Mouse (Mus musculus) kidney, adult 2 months (tissue): ENCODE measurements at regions not wholly inside any gene's neighbourhood (a gene's known extent, or its start where the extent isn't known, plus 50 kb on each side); places are given as distances from the start of the nearest gene placed in this dataset.

Experiments
- DNase-seq: peaks from one replicate; pipeline ENCODE4 v3.0.0; 2021
- H3K27ac ChIP-seq: fragments of 200-500 bp; 2 replicates; pipeline ENCODE4 v1.5.1; 2012; ENCODE audit warnings: low read depth, low read length, control low read depth, inconsistent platforms; ENCODE audit not compliant: insufficient read depth
- H3K27me3 ChIP-seq: fragments of 200-500 bp; replicated peaks from 2 replicates; pipeline ENCODE4 v1.6.1; 2012; ENCODE audit warnings: mild to moderate bottlenecking, moderate library complexity, low read length, inconsistent platforms; ENCODE audit not compliant: control insufficient read depth, insufficient read depth
- H3K36me3 ChIP-seq: fragments of 200-500 bp; 2 replicates; pipeline ENCODE4 v1.6.1; 2012; ENCODE audit warnings: mild to moderate bottlenecking, moderate library complexity, low read length, inconsistent platforms; ENCODE audit not compliant: control insufficient read depth, insufficient read depth
- H3K4me1 ChIP-seq: fragments of 200-500 bp; 2 replicates; pipeline ENCODE4 v1.6.1; 2011; ENCODE audit warnings: low read length; ENCODE audit not compliant: control insufficient read depth, insufficient read depth
- H3K4me3 ChIP-seq: fragments of 200-500 bp; 2 replicates; pipeline ENCODE4 v1.5.1; 2011; ENCODE audit warnings: mild to moderate bottlenecking, low read depth, low read length, control low read depth; ENCODE audit not compliant: insufficient read depth
- CTCF ChIP-seq: fragments of 200-500 bp; conservative IDR thresholded peaks from 2 replicates; pipeline ENCODE4 v1.5.1; 2011; ENCODE audit warnings: low read depth, mild to moderate bottlenecking, control low read depth, low read length, moderate library complexity, mixed read lengths; ENCODE audit not compliant: insufficient read depth, insufficient read length
- POLR2A ChIP-seq: fragments of 200-500 bp; IDR thresholded peaks from one replicate; pipeline ENCODE4 v1.6.1; 2011; ENCODE audit warnings: low read depth, low read length, control low read depth
- WGBS: fragments of 180-500 bp; shearing (Covaris S2); methylation state at CpG from one replicate; pipeline ENCODE4 v1.1.7; 2018; 5-methylcytosine and 5-hydroxymethylcytosine counted together

DNA sequence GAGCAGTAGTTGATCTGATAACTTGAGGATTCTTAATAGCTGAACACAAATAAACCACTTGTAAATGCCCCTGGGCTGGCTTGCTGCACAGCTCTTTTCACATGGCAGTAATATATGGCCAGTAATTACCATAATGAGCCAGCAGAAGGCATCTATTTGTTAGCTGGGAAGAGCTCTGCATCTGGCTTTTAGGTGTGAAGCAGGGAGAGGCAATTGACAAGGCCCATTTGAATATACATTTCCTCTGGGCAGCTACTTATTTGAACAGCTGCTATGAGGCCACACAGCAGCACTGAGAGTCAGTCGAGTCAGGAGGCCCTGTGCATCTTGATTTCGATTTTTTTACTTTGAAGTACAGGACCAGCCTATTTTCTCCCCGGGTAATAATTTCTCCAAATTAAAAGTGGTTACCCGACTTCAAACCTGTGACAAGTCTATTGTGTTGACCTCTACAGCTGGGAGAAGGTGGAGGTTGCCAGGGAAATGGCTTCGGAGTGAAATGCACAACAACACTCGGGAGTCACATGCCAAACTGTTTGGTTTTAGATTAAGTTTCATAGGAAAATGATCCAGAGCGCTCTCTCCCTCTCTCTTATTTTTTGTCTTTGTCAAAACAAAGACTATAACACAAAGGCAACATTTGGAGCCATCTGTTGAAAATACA is 114.5 kb downstream of the Sem1 start:
- Histone ChIP-seq H3K36me3 (no peaks in the 10 kb centered on the region), H3K27ac (no peak overlapping the region), H3K27me3 (no peaks in the 10 kb centered on the region), H3K4me3 (no peak overlapping the region), H3K4me1 (no peaks in the 10 kb centered on the region)
- DNase-seq = peak; percentile 32
- whole genome bisulfite sequencing = 26% methylated on average over 7 of the region's 7 CpGs
- TF ChIP-seq CTCF (no peak), POLR2A (no peak)

DNA sequence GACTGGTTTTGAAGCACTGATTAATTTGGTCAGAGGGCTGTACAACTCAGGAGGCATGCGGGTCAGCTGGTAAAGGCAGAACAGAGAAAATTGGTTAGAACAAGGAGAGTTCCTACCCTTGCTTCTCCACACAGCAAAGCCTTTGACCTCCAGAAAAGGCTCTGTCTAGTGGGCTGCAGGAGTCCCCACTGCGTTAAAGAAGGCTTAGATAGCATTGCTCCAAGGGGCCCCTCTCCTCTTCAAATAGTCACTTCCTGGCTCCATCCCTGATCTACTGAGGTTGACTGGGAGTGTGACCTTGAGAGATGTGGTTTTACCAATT is 118.6 kb downstream of the Sem1 start:
- 59% methylated on average over 2 of the region's 2 CpGs for WGBS
- H3K4me1 ChIP-seq = no peaks in the 10 kb centered on the region
- peak; percentile 40 for DNase-seq

DNA sequence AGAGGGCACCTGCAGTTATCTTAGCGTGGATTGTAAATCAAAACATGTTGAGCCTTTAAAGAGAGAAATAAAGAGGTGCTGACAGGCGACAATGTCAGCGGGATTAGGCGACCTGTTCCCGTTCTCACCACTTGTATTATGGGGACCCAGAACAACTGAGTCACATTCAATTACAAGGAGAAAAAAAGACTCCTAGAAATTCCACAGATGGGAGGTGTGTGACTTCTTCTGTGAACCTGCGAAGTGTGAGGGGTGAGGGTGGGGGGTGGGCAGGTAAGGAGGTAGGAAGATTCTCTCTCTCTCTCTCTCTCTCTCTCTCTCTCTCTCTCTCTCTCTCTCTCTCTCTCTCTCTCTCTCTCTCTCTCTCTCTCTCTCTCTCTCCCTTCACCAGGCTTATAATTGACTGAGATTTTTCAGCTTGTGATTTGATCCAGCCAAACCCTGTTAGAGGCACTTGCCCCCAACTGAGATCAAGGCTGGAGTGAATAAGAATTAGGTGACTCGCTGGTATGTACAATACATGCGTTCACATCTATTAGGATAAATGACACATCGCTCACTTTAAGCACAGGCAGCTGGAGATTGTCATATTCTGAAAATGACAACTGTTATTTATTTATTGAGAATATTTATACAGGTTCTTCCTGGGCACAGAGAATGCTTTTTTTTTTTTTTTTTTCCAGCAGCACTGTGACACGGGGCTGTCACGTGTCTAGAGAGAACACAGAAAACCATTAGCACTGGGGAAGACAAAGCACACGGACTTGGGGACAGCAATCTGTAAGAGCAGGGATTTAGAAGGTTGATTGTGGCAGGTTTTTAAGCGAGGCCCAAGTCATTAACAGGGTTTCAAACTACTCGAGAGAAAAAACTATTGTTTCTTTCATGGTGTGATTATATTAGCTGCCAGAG is 119.2 kb downstream of the Sem1 start:
- H3K4me1 ChIP-seq = no peaks in the 10 kb centered on the region
- no peak overlapping the region for H3K27ac ChIP-seq
- H3K36me3 ChIP-seq = no peaks in the 10 kb centered on the region
- DNase-seq = peak; percentile 32
- 48% methylated on average over 14 of the region's 14 CpGs for WGBS
- H3K27me3 ChIP-seq = no peaks in the 10 kb centered on the region
- TF ChIP-seq POLR2A (no peak), CTCF (no peak)
- no peak overlapping the region for H3K4me3 ChIP-seq

More for the DNA sequence above, 118.6 kb downstream of the Sem1 start:
- no peak overlapping the region for H3K4me3 ChIP-seq
- no peak overlapping the region for H3K27ac ChIP-seq
- no peak for TF ChIP-seq POLR2A
- TF ChIP-seq CTCF = no peak
- H3K27me3 ChIP-seq = no peaks in the 10 kb centered on the region
- H3K36me3 ChIP-seq = no peaks in the 10 kb centered on the region

DNA sequence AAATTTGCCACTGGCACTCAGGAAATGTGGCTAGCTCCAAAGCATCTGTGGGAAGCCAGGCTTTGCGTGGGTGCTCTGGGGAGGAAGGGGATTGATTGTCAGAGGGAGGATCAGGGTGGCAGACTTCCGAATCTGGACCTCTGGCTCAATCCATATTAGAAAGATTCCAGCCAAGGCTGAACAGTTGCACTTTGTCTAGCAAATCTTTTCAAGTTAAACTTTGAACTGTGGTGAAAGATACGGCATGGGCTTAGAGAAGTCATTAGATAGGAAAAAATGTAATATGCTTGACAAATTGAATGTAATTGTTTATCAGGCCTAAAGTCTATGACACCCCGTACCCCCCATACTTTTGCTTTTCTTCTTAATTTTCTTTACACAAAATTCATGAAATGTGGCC is 120.7 kb downstream of the Sem1 start:
- WGBS = 49% methylated on average over 4 of the region's 4 CpGs
- TF ChIP-seq CTCF (no peak), POLR2A (no peak)
- Histone ChIP-seq H3K4me3 (no peak overlapping the region), H3K27ac (no peak overlapping the region), H3K27me3 (no peaks in the 10 kb centered on the region), H3K36me3 (no peaks in the 10 kb centered on the region), H3K4me1 (no peaks in the 10 kb centered on the region)
- DNase-seq = peak; percentile 47

DNA sequence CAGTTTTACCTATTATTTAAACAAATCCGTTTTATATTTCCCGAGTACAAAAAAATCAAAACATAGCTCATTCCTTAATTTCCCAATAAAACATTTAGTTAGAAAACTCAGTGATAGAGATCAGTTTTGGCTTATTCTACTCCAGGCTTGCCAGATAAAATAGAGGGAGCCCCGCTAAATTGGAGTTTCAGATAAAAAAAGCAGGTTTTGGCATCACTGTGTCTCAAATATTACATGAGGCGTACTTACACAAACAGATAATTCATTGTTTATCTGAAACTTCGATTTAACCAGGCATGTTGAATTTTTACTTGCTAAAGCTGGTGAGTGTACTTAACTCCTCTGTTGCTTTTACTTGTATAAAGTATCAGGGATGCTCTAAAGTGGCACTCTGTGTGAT is 121.5 kb downstream of the Sem1 start:
- no peak for TF ChIP-seq POLR2A
- Histone ChIP-seq H3K27ac (no peak overlapping the region), H3K4me3 (no peak overlapping the region), H3K36me3 (no peaks in the 10 kb centered on the region), H3K4me1 (no peaks in the 10 kb centered on the region), H3K27me3 (no peaks in the 10 kb centered on the region)
- no peak for DNase-seq
- WGBS = 64% methylated on average over 5 of the region's 5 CpGs

DNA sequence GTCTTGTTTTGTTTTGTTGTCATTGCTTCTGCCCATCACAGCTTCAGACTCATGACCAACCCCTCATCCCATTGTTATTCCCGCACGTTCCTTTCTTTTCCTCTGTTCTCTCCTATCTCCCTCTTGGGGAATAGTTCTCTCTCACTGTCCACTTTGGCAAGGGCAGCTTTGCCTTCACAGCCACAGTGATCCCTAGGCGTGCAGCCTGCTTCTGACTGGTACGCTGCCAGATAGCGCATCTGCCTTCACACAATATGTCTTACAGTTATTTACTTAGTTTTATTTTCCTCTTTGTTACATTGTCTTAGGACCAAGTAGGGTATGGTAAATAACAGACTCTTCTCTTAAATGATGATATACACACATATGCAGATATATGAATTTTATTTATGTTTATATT is 122.9 kb downstream of the Sem1 start:
- TF ChIP-seq CTCF (no peak), POLR2A (no peak)
- Histone ChIP-seq H3K4me3 (no peak overlapping the region), H3K27ac (no peak overlapping the region), H3K36me3 (no peaks in the 10 kb centered on the region), H3K27me3 (no peaks in the 10 kb centered on the region), H3K4me1 (no peaks in the 10 kb centered on the region)
- 89% methylated on average over 5 of the region's 5 CpGs for WGBS
- DNase-seq = no peak

DNA sequence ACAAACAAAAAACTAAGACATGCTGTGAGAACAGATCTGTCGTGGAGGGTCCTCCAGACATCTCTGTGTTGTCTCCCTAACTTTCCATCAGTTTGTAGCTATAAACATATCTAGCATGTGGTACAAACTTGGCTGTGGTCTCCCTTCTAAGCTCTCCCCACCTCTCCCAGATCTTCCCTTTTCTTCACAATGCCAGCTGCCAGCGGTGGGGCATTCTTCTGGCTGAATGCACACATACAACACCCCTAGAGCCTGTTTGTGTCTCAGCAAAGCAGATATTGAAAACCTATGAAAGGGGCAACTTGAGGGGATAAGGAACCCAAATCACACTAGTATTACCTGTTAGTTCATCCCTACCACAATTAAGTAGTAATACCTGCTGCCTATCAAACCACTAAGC is 124.1 kb downstream of the Sem1 start:
- TF ChIP-seq CTCF = no peak
- TF ChIP-seq POLR2A = no peak
- WGBS = 83% methylated on average over 2 of the region's 2 CpGs
- no peak overlapping the region for H3K27ac ChIP-seq
- H3K27me3 ChIP-seq = no peaks in the 10 kb centered on the region
- no peak overlapping the region for H3K4me3 ChIP-seq
- no peaks in the 10 kb centered on the region for H3K36me3 ChIP-seq
- H3K4me1 ChIP-seq = no peaks in the 10 kb centered on the region
- no peak for DNase-seq
